Mouse (Mus musculus) midbrain, embryonic 13.5 days (tissue): ENCODE measurements around the gene Msantd2. TPM values are rescaled to one million over a fixed set of nuclear protein-coding genes. Genes with fewer than 3 reads are reported as not detected.
A peak's percentile ranks its signal among the peaks of the same experiment; 100 is the strongest.

Experiments
- ATAC-seq: fragments of 200-750 bp; cut with Nextera tagmentation; 2 replicates; pipeline ENCODE4 v1.8.0; 2017; ENCODE audit warnings: mild to moderate bottlenecking, moderate TSS enrichment, moderate library complexity
- H3K27ac ChIP-seq: fragments of 300-500 bp; sonication (generic); 2 replicates; pipeline ENCODE4 v1.5.1; 2015; ENCODE audit warnings: inconsistent platforms, mild to moderate bottlenecking, moderate library complexity
- H3K27me3 ChIP-seq: fragments of 300-500 bp; sonication (generic); 2 replicates; pipeline ENCODE4 v1.6.1; 2015; ENCODE audit warnings: mild to moderate bottlenecking, inconsistent platforms
- H3K36me3 ChIP-seq: fragments of 300-500 bp; sonication (generic); 2 replicates; pipeline ENCODE4 v1.6.1; 2015; ENCODE audit warnings: mild to moderate bottlenecking, inconsistent platforms
- H3K4me1 ChIP-seq: fragments of 300-500 bp; sonication (generic); replicated peaks from 2 replicates; pipeline ENCODE4 v1.6.1; 2015; ENCODE audit warnings: inconsistent platforms
- H3K4me2 ChIP-seq: fragments of 300-500 bp; sonication (generic); replicated peaks from 2 replicates; pipeline ENCODE4 v1.6.1; 2015; ENCODE audit warnings: moderate library complexity, mild to moderate bottlenecking, inconsistent platforms
- H3K4me3 ChIP-seq: fragments of 300-500 bp; sonication (generic); replicated peaks from 2 replicates; pipeline ENCODE4 v1.5.1; 2015; ENCODE audit warnings: mild to moderate bottlenecking, inconsistent platforms
- H3K9ac ChIP-seq: fragments of 300-500 bp; sonication (generic); replicated peaks from 2 replicates; pipeline ENCODE4 v1.6.1; 2015; ENCODE audit warnings: mild to moderate bottlenecking, inconsistent platforms
- H3K9me3 ChIP-seq: fragments of 300-500 bp; sonication (generic); 2 replicates; pipeline ENCODE4 v1.6.1; 2016; ENCODE audit warnings: mild to moderate bottlenecking, inconsistent platforms
- WGBS: fragments of 180-500 bp; shearing (Covaris S2); methylation state at CpG from one replicate; pipeline ENCODE4 v1.1.7; 2015; 5-methylcytosine and 5-hydroxymethylcytosine counted together
- polyA plus RNA-seq: library from polyadenylated mRNA; unstranded; fragments of >200 nt; fragmentation: Nextera tagmentation; extraction: Ambion mirVana; gene quantifications from 2 replicates; pipeline ENCODE4 v1.2.1, GENCODE M21; 2015

Gene Msantd2
- polyA plus RNA-seq, 1 experiment from 2014 or later, result 36.5 TPM

GRCm38 (mm10) chr9:37560617-37561016 lies 71.5 kb downstream of the Msantd2 start:
- Histone ChIP-seq H3K36me3 (no peaks in the 10 kb centered on the region), H3K4me2 (no peak overlapping the region), H3K9ac (no peak overlapping the region), H3K4me1 (no peaks in the 10 kb centered on the region), H3K27me3 (peaks cover 6% of the 10 kb centered on the region; the same call in 1 of the 2 replicates), H3K4me3 (no peak overlapping the region), H3K27ac (no peak overlapping the region), H3K9me3 (no peaks in the 10 kb centered on the region)
- no peak for ATAC-seq
- WGBS, result 88% methylated on average over 2 of the region's 2 CpGs

DNA sequence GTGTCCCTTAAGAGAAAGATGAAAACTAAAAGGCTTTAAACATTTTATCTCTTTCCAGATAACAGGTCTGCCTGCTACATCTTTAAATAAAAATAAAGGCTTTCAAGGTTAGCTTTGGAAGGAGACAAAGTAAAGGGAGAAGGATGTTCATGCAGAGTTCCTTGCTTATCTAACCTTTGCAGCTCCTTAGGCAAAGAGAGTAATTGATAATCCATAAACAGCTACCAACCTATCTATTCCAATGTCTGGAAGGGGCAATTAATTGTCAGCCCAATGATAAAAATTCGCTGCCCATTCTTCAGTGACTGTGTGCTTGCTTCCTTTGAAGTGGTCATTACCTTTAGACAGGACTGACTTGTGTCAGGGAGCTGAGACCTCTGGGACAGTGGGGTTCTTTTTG lies 74.7 kb downstream of the Msantd2 start:
- no peak overlapping the region for H3K4me3 ChIP-seq
- no peak overlapping the region for H3K27ac ChIP-seq
- no peak overlapping the region for H3K9ac ChIP-seq
- no peaks in the 10 kb centered on the region for H3K9me3 ChIP-seq
- H3K4me1 ChIP-seq, result peaks cover 10% of the 10 kb centered on the region
- no peak for ATAC-seq
- H3K27me3 ChIP-seq, result no peaks in the 10 kb centered on the region
- no peaks in the 10 kb centered on the region for H3K36me3 ChIP-seq
- WGBS, result 56% methylated on average over 1 of the region's 1 CpGs
- H3K4me2 ChIP-seq, result no peak overlapping the region

DNA sequence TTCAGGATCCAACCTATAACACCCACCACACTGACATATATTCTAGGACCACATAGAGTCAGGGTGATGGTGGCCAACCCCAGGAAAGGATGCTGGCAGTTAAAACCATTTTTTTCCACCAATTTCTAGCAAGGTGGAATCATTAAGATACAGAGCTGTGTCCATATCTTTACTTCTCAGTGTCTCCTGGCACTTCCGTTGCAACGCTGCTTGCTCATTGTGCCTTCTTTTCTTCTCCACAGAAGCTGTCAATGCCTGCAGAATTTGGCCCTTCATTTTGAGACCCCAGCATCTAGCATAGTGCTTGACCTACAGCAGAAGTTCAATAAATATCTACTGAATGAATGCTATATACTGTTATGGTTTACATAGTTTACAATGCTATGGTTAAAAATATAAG lies 77.9 kb downstream of the Msantd2 start:
- no peak for ATAC-seq
- Histone ChIP-seq H3K4me1 (peaks cover 11% of the 10 kb centered on the region), H3K9me3 (no peaks in the 10 kb centered on the region), H3K9ac (no peak overlapping the region), H3K36me3 (no peaks in the 10 kb centered on the region), H3K27me3 (no peaks in the 10 kb centered on the region), H3K4me2 (no peak overlapping the region), H3K4me3 (no peak overlapping the region), H3K27ac (no peak overlapping the region)
- 90% methylated on average over 2 of the region's 2 CpGs for WGBS

DNA sequence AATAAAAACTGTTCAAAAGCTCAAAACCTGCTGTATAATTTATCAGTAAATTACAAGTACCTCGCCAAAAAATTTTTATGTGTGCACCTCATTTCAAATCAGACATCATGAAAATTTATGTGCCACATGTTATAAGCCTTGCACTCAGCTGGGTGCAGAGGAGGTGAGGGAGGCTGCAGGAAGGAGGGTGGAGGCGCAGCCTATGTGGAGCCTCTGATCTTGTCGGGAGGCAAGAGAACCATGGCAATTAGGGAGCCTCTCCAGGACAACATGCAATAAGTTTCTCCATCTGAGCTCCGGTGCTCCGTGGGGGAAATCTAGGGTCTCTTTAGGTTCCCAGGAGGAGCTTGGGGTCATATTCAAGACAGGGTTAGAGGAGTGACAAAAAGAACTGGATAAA lies 78.3 kb downstream of the Msantd2 start:
- Histone ChIP-seq H3K27me3 (no peaks in the 10 kb centered on the region), H3K27ac (no peak overlapping the region), H3K9ac (no peak overlapping the region), H3K4me3 (no peak overlapping the region), H3K36me3 (no peaks in the 10 kb centered on the region), H3K9me3 (no peaks in the 10 kb centered on the region), H3K4me1 (peaks cover 11% of the 10 kb centered on the region), H3K4me2 (no peak overlapping the region)
- ATAC-seq, result no peak
- 58% methylated on average over 5 of the region's 5 CpGs for WGBS

DNA sequence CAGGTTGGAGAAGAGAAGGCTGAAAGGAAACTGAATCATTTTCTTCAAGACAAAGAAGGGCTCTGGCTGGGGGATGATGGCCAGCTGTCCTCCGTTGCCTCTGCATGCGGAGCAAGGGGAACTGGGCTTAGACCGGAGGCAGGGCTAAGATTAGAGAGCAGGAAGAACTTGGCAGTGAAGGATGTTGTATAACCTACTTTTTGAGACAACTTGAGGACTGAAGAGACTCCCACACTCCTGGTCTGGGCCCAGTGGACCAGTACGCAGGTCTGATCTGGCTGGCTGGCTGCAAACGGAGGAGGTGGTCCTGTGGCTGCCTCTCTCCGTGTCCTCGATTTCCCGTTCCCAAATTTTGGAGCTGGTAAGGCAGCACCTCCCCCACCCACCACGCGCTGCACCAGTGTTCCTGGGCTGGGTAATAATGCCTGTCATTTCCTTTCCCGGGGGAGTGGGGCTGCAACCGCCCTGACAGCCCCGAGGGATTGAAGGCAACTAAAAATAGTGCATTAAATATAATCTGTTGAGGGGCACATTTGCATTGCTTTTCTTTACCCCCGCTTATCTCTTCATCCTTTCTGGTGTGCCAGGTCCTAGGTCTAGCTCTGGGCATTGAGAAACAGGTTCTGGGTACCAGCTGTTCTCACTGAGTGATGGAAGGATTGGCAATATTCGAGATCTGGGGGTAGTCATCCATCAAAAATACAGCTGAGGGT lies 78.9 kb downstream of the Msantd2 start:
- no peak overlapping the region for H3K4me3 ChIP-seq
- no peaks in the 10 kb centered on the region for H3K36me3 ChIP-seq
- 54% methylated on average over 15 of the region's 15 CpGs for WGBS
- peak; percentile 34; the same call in 1 of the 2 replicates for ATAC-seq
- no peak overlapping the region for H3K9ac ChIP-seq
- no peaks in the 10 kb centered on the region for H3K27me3 ChIP-seq
- no peak overlapping the region for H3K27ac ChIP-seq
- no peaks in the 10 kb centered on the region for H3K9me3 ChIP-seq
- peaks cover 11% of the 10 kb centered on the region for H3K4me1 ChIP-seq
- H3K4me2 ChIP-seq, result 0 out of 2 replicates have a peak overlapping the region, but pooled peaks have one; percentile 10

DNA sequence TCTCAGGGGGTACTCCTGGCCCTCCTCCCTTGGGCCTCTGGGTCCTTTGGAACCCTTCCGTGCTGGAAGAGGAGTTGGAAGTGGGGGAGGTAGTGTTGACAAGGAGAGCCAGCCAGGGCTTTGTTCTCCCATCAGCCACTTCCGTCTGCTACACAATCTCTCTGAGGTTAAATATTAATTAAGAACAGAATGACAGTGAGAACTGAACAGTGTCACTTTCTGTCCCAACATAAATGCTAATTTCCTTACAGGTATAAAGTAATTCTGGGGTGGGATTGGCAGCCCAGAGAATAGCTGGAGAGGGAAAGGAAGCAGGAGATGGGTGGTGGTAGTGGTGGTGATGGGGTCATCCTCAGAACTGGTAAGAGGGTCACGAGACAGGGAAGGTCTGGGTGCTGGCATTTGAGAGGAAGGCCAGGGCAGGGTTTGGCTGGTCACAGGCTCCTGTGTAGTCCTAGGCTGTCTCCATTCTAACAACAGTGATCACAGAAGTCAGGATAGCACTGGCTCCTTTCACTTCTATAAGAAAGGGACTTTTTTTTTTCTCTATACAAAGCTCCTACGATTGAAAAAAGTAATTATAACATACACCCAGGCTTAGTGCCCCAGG lies 79.6 kb downstream of the Msantd2 start:
- Histone ChIP-seq H3K4me2 (no peak overlapping the region), H3K27me3 (no peaks in the 10 kb centered on the region), H3K9ac (no peak overlapping the region), H3K4me1 (peaks cover 11% of the 10 kb centered on the region), H3K9me3 (no peaks in the 10 kb centered on the region), H3K36me3 (no peaks in the 10 kb centered on the region), H3K4me3 (no peak overlapping the region), H3K27ac (no peak overlapping the region)
- ATAC-seq, result no peak
- WGBS, result 47% methylated on average over 4 of the region's 4 CpGs

DNA sequence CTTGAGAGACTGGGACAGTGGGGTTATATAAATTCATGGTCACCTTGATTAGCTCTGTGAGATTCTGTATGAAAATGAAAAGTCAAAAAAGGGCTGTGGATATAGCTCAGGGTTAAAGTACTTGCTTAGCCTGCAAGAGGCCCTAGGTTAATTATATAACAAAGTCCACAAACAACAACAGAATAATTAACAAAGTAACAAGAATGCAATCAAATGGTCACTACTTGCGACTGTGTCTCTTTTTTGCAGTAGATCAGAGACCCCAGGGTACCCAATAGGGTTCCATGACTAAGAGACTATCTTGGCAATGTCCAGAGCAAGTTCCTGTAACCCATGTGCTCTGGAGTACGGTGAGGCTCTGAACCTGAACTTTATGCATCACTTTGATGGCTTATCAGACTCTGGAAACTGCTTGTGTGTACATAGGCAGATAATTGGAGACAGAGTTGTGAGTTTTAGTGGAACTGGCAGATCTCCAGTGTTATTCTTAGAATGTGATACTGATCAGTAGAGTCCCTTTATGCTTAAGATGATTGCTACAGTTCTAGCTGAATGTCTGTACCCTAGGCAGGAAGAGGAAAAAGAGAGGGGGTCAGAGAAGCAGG lies 80.2 kb downstream of the Msantd2 start:
- 85% methylated on average over 2 of the region's 2 CpGs for WGBS
- no peak overlapping the region for H3K4me2 ChIP-seq
- no peak for ATAC-seq

GRCm38 (mm10) chr9:37572204-37572876 lies 83.2 kb downstream of the Msantd2 start:
- Histone ChIP-seq H3K9me3 (no peaks in the 10 kb centered on the region), H3K4me2 (no peak overlapping the region), H3K4me3 (no peak overlapping the region), H3K27ac (no peak overlapping the region), H3K9ac (no peak overlapping the region), H3K27me3 (no peaks in the 10 kb centered on the region), H3K4me1 (peaks cover 17% of the 10 kb centered on the region), H3K36me3 (no peaks in the 10 kb centered on the region)
- ATAC-seq, result no peak
- 54% methylated on average over 3 of the region's 3 CpGs for WGBS

More for the DNA sequence above, 80.2 kb downstream of the Msantd2 start:
- no peaks in the 10 kb centered on the region for H3K27me3 ChIP-seq
- peaks cover 11% of the 10 kb centered on the region for H3K4me1 ChIP-seq
- no peak overlapping the region for H3K9ac ChIP-seq
- no peaks in the 10 kb centered on the region for H3K9me3 ChIP-seq
- H3K27ac ChIP-seq, result no peak overlapping the region
- H3K4me3 ChIP-seq, result no peak overlapping the region
- no peaks in the 10 kb centered on the region for H3K36me3 ChIP-seq

Other genes starting within 250 kb of the Msantd2 start
- gene Slc37a2, start 233.6 kb upstream of the Msantd2 start, polyA plus RNA-seq, result 0.72 and 0.96 TPM in 2 replicates
- gene Ccdc15, start 140.9 kb upstream of the Msantd2 start, polyA plus RNA-seq, result 10.8 and 10.9 TPM in 2 replicates
- 2.2 and 2.5 TPM in 2 replicates for gene Hepacam, start 122.0 kb upstream of the Msantd2 start, polyA plus RNA-seq
- gene Robo4, start 87.4 kb upstream of the Msantd2 start, polyA plus RNA-seq, result 4.0 and 4.9 TPM in 2 replicates
- gene Robo3, start 56.1 kb upstream of the Msantd2 start, polyA plus RNA-seq, result 20.5 and 22.4 TPM in 2 replicates
- gene Esam, start 38.8 kb downstream of the Msantd2 start, polyA plus RNA-seq, result 33.5 and 34.5 TPM in 2 replicates
- 0.37 and 0.42 TPM in 2 replicates for gene Vsig2, start 49.9 kb downstream of the Msantd2 start, polyA plus RNA-seq
- 3.4 and 3.7 TPM in 2 replicates for gene Nrgn, start 63.6 kb downstream of the Msantd2 start, polyA plus RNA-seq
- gene Siae, start 66.4 kb downstream of the Msantd2 start, polyA plus RNA-seq, result 8.1 and 9.2 TPM in 2 replicates
- gene Spa17, start 124.4 kb downstream of the Msantd2 start, polyA plus RNA-seq, result 10.7 and 13.6 TPM in 2 replicates
- 85.8 and 89.4 TPM in 2 replicates for gene Tbrg1, start 168.0 kb downstream of the Msantd2 start, polyA plus RNA-seq
- not detected in 2 replicates for gene Panx3, start 179.9 kb downstream of the Msantd2 start, polyA plus RNA-seq
- not detected in 2 replicates for gene Olfr160, start 226.9 kb downstream of the Msantd2 start, polyA plus RNA-seq